Mouse (Mus musculus) lung, adult 2 months (tissue): ENCODE data around the gene Rell1.

Experiments
- CTCF ChIP-seq: fragments of 200-500 bp; IDR thresholded peaks from 2 replicates; pipeline ENCODE4 v1.5.1; 2011; ENCODE audit warnings: mild to moderate bottlenecking, low read length, control low read depth; ENCODE audit not compliant: insufficient read depth
- POLR2A ChIP-seq: fragments of 200-500 bp; IDR thresholded peaks from 2 replicates; pipeline ENCODE4 v1.6.1; 2011; ENCODE audit warnings: low read depth, mild to moderate bottlenecking, control low read depth, low read length, borderline replicate concordance; ENCODE audit errors: extremely low read depth

- TF ChIP-seq CTCF = no peak
- TF ChIP-seq POLR2A = no peak
These were observed 7.0 kb downstream of the Rell1 start for GRCm38 (mm10) chr5:63961726-63962125.
